Mouse (Mus musculus): ENCODE results near the gene Ttc21b.
"Not testable (repeated sequence)": the region's sequence is repeated elsewhere in the genome, so short reads cannot be mapped to it uniquely, and the experiment has no call there.

Gene Ttc21b

GRCm38 (mm10) chr2:66256220-66257131, at the start of gene Ttc21b:
Gene Ttc21b (minus strand): TSS chr2:66256617.
- DNase-seq (ENCODE audit: low spot score): peak; percentile 85

DNA sequence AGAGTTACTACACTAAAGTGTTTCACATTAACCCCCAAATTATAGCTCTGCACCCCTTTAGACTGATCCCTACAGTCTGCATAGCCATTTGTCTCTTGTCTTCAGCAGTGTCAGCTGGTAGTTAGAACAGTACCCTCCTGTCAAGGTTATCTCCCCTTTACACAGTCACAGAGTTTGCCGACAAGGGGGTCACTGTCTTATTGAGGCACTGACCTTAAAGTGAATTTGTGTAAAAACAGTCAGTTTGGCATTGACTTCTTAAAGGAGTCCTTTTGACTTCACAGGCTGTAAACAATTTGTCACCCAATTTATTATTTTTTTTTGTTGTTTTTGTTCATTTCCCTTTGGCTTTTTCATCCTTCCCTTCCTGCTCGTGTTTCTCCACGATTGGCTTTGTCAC, 16.1 kb upstream of the Ttc21b start:
- DNase-seq (ENCODE audit: low spot score): no peak

DNA sequence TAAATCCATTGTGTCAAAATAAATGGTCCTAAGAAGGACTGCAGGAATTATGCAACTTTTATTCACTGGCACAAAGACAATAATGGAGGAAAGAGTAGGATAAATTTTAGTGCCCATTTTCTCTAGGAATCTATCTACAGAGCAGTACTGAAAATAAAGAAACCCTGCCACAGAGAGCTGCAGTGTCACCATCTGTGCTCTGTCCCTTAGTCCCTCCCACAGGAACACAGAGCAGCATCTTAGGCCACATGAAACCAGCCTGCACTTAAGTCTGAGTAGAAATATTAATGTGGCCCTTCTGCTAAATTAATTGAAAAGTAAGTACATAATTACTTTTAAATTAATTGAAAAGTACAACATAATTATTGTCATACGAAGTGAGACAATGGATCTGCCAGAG, 12.4 kb downstream of the Ttc21b start:
- no peak for DNase-seq (ENCODE audit: low spot score)

DNA sequence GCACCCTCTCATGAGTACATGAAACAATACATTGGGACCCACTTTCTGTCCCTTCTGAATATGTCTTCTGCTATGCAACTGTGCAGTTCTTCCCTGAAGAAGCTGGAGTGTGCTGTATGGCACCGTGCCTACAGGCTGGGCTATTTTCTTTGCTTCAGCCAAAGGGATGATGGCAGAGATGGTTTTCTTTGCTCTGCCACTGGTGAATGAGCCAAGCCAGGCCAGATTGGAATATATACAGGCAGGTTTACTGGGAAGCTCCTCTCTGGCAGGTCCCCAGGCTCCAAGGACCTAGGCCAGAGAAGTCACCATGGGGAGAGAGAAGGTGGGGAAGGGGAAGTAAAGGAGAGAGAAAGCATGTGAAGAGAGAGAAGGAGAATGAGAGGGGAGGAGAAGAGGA, 16.1 kb downstream of the Ttc21b start:
- no peak for DNase-seq (ENCODE audit: low spot score)

DNA sequence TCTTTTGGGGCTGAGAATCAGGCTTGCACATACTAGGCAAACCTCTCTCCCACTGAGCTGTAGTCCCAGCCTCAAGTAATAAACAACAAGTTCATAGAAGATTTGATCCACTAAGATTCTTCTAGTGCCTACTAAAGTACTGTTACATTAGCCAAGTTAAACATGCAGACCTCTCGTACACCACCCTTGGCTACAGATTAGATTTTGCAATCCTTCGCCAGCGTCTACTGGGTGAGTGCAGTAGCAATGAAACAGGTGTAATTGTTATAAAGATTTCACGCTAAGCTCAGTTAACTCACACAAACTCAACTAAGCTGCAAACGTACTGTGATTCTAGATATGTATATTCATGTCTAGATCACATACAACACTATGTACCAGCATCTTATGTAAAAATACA, 17.5 kb downstream of the Ttc21b start:
- no peak for DNase-seq (ENCODE audit: low spot score)

GRCm38 (mm10) chr2:66220954-66221353, 35.5 kb downstream of the Ttc21b start:
- DNase-seq (ENCODE audit: low spot score): no peak

GRCm38 (mm10) chr2:66209875-66210274, 46.5 kb downstream of the Ttc21b start:
- DNase-seq (ENCODE audit: low spot score): no peak

GRCm38 (mm10) chr2:66209353-66209752, 47.1 kb downstream of the Ttc21b start:
- no peak for DNase-seq (ENCODE audit: low spot score)

GRCm38 (mm10) chr2:66206796-66207195, 49.6 kb downstream of the Ttc21b start:
- DNase-seq (ENCODE audit: low spot score): no peak

GRCm38 (mm10) chr2:66204218-66204617, 52.2 kb downstream of the Ttc21b start:
- no peak for DNase-seq (ENCODE audit: low spot score)

DNA sequence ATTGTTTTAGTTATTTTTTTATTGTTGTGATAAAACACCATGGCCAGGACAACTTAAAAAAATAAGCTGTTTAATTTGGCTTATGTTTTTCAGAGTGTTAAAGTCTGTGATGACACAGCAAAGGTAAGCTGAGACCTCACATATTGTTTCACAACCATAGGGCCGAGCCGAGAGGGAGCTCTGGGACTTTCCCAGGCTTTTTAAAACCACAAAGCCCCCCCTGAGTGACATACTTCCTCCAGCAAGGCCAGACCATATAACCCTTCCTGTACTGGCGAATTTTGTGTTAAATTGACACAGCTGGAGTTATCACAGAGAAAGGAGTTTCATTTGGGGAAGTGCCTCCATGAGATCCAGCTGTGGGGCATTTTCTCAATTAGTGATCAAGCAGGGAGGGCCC, 56.2 kb downstream of the Ttc21b start:
- no peak for DNase-seq (ENCODE audit: low spot score)

DNA sequence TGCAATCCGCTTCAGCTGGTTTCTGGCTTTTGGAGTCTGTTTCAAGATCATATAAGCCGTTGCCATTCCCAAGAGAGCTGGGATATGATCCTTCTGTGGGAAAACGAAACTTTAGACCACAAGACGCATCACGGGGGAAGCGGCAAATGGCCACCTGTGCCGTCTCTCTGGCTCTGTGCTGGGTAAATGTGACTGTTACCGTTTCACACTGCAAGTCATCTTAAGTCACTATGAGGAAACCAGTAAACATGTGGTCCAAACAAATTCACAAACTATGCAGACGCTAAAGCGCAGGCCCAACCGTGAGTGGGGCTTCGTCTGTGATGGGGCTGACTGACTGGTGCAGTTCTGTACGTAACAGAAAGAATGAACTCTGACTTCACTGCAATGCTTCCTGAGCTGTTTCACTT, 64.7 kb downstream of the Ttc21b start:
- DNase-seq (ENCODE audit: low spot score): no peak

- DNase-seq (ENCODE audit: low spot score): no peak
These were observed 66.3 kb downstream of the Ttc21b start for GRCm38 (mm10) chr2:66190157-66190556.

DNA sequence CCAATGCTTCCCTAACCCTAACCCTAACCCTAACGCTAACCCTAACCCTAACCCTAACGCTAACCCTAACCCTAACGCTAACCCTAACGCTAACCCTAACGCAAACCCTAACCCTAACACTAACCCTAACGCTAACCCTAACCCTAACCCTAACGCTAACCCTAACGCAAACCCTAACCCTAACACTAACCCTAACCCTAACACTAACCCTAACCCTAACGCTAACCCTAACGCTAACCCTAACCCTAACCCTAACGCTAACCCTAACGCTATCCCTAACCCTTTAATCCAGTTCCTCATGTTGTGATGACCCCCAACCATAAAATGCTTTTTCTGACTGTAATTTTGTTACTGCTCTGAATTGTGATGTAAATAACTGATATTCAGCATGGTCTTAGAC, 67.2 kb downstream of the Ttc21b start:
- not testable (repeated sequence) for DNase-seq (ENCODE audit: low spot score)

DNA sequence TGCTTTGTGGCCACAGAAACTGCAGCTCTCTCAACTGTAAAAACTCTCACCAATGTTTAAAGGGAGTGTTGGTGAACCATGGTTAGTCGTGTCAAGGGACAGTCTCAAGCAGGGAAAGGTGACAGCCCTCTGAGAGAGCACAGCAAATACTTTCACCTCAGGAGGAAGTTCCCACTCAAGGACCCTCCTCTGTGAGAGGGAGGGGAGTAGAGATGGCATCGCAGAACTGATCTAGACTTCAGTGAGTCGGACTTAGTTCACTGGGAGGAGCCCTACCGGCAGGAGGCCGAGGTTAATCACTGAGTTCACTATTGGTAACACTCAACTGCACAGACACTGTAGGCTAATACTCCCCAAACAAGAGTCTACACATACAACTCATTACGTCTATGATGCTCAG, 68.9 kb downstream of the Ttc21b start:
- DNase-seq (ENCODE audit: low spot score): no peak

- no peak for DNase-seq (ENCODE audit: low spot score)
These were observed 71.8 kb downstream of the Ttc21b start for GRCm38 (mm10) chr2:66184431-66185164.

DNA sequence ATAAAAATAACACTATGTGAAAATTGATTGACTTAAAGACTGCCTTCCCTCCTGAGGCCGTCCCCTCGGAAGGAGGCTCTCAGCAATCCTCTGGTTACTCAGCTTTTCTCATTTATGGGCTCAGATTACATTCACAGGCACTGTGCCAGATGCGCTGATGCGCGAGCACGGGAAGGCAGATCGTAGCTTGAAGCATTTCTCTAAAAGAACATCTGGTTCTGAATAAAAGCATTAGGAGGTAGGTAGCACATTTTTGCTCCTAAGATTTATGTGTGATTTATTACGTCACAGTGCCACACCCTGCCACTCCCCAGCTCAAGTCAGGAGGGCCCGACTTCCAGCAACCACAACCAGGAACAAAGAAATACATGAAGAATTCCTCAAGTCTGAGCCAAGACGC, 76.1 kb downstream of the Ttc21b start:
- no peak for DNase-seq (ENCODE audit: low spot score)

- DNase-seq (ENCODE audit: low spot score): no peak
These were observed 76.6 kb downstream of the Ttc21b start for GRCm38 (mm10) chr2:66179782-66180181.

GRCm38 (mm10) chr2:66178848-66179215, 77.6 kb downstream of the Ttc21b start:
- no peak for DNase-seq (ENCODE audit: low spot score)

DNA sequence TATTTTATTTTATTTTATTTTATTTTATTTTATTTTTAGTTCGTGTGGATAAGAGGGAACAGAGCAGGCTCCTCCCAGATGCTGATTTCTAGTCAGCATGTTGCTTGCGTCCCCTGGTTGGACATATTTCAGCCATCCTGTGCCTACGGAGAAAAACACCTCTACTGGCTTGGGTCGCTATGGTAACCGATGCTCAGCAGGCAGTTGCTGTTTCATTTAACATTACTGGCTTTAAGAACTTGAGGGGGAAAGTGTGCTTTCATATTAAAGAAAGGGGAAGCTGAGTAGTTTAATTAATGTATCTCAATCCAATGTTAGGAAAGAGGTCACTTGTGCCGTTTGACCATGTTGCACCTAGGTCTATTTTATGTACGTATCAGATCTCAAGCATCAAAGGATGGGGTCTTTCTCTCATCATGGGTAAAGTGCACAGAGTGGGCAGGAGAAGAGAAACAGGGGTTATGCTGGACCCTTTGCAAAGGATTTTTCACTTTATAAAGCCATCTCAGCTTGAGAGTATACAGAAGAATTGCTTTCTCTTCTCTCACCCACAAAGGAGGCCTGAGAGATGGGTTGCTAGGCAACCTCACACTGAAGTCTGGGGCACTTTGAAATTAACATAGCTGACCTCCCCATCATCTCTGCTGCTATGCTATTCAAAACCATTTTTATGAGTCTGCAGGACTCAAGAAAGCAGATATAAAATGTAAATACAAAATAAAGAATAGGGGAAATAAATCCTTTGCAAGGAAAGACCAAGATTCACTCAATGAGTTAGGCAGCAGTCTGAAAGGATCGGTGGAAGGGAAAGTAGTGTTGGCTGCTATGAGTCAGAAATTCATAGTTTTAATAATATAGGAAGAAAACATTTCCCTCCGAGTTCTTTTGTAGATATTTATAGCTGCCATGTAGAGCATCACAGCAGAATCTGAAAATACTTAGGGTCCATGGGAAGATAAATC, 78.2 kb downstream of the Ttc21b start:
- no peak for DNase-seq (ENCODE audit: low spot score)

GRCm38 (mm10) chr2:66177017-66177416, 79.4 kb downstream of the Ttc21b start:
- DNase-seq (ENCODE audit: low spot score): no peak

DNA sequence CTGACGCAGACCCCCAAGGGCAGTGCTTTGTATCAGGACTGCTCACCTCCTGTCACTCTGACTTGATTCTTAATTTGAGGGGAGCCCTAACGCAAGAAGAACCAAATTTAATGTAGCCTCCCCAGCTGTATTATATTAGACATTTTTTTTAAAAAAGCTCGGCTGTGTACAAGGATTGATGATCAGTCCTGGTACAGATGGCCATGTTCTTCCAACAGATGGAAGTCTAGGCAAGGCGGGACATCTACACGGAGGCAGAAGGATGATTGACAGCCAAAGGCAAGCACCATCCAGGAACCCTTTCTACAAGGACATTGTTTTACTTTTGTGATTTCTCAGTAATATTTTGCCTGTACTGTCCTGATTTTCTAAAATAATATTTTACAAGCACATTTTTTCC, 83.3 kb downstream of the Ttc21b start:
- no peak for DNase-seq (ENCODE audit: low spot score)

All from urinary bladder, postnatal 10 days (tissue).